Mouse (Mus musculus): ENCODE measurements around the gene Zc3h12a. TPM values are rescaled to one million over a fixed set of nuclear protein-coding genes. Genes with fewer than 3 reads are reported as not detected.

The Zc3h12a gene
- polyA plus RNA-seq, 1 experiment from 2014 or later: 0.61 TPM

- Histone ChIP-seq H3K4me2 (replicated peaks; ENCODE audit: low read depth, low read length) (no peak overlapping the region), H3K27me3 (ENCODE audit: control insufficient read depth, insufficient read depth, low read length) (peaks cover 4% of the 10 kb centered on the region; the same call in 1 of the 2 replicates), H3K4me1 (ENCODE audit: control insufficient read depth, insufficient read depth, low read length) (no peaks in the 10 kb centered on the region), H3K27ac (ENCODE audit: low read depth, low read length) (no peak overlapping the region), H3K36me3 (ENCODE audit: control insufficient read depth, insufficient read depth, low read length) (no peaks in the 10 kb centered on the region), H3K9me3 (ENCODE audit: control insufficient read depth, low read length) (no peaks in the 10 kb centered on the region), H3K4me3 (ENCODE audit: low read length) (no peak overlapping the region), H3K9ac (ENCODE audit: low read depth, low read length) (no peak overlapping the region)
- 90% methylated on average over 6 of the region's 6 CpGs for WGBS
- ATAC-seq (ENCODE audit: low FRiP score, low TSS enrichment): no peak
These were observed 24.8 kb upstream of the Zc3h12a start for GRCm38 (mm10) chr4:125152469-125152868.

- Histone ChIP-seq H3K27ac (ENCODE audit: low read depth, low read length) (no peak overlapping the region), H3K9me3 (ENCODE audit: control insufficient read depth, low read length) (no peaks in the 10 kb centered on the region), H3K4me3 (ENCODE audit: low read length) (no peak overlapping the region), H3K4me1 (ENCODE audit: control insufficient read depth, insufficient read depth, low read length) (no peaks in the 10 kb centered on the region), H3K4me2 (replicated peaks; ENCODE audit: low read depth, low read length) (no peak overlapping the region), H3K9ac (ENCODE audit: low read depth, low read length) (no peak overlapping the region), H3K27me3 (ENCODE audit: control insufficient read depth, insufficient read depth, low read length) (peaks cover 9% of the 10 kb centered on the region; the same call in 1 of the 2 replicates), H3K36me3 (ENCODE audit: control insufficient read depth, insufficient read depth, low read length) (no peaks in the 10 kb centered on the region)
- 45% methylated on average over 5 of the region's 5 CpGs for WGBS
- ATAC-seq (ENCODE audit: low FRiP score, low TSS enrichment): no peak
These were observed 21.8 kb upstream of the Zc3h12a start for GRCm38 (mm10) chr4:125149460-125149859.

GRCm38 (mm10) chr4:125147970-125148369 lies 20.3 kb upstream of the Zc3h12a start:
- WGBS: 89% methylated on average over 4 of the region's 4 CpGs
- no peak for ATAC-seq (ENCODE audit: low FRiP score, low TSS enrichment)
- H3K9ac ChIP-seq (ENCODE audit: low read depth, low read length): no peak overlapping the region

GRCm38 (mm10) chr4:125145213-125145612 lies 17.6 kb upstream of the Zc3h12a start:
- Histone ChIP-seq H3K27ac (ENCODE audit: low read depth, low read length) (no peak overlapping the region), H3K4me3 (ENCODE audit: low read length) (no peak overlapping the region), H3K4me2 (replicated peaks; ENCODE audit: low read depth, low read length) (no peak overlapping the region), H3K9ac (ENCODE audit: low read depth, low read length) (no peak overlapping the region), H3K9me3 (ENCODE audit: control insufficient read depth, low read length) (no peaks in the 10 kb centered on the region), H3K36me3 (ENCODE audit: control insufficient read depth, insufficient read depth, low read length) (no peaks in the 10 kb centered on the region), H3K27me3 (ENCODE audit: control insufficient read depth, insufficient read depth, low read length) (peaks cover 6% of the 10 kb centered on the region; the same call in 1 of the 2 replicates), H3K4me1 (ENCODE audit: control insufficient read depth, insufficient read depth, low read length) (no peaks in the 10 kb centered on the region)
- ATAC-seq (ENCODE audit: low FRiP score, low TSS enrichment): no peak
- 27% methylated on average over 10 of the region's 10 CpGs for WGBS

More at GRCm38 (mm10) chr4:125147970-125148369, 20.3 kb upstream of the Zc3h12a start:
- no peaks in the 10 kb centered on the region for H3K36me3 ChIP-seq (ENCODE audit: control insufficient read depth, insufficient read depth, low read length)
- H3K27me3 ChIP-seq (ENCODE audit: control insufficient read depth, insufficient read depth, low read length): peaks cover 9% of the 10 kb centered on the region; the same call in 1 of the 2 replicates
- no peak overlapping the region for H3K27ac ChIP-seq (ENCODE audit: low read depth, low read length)
- no peak overlapping the region for H3K4me2 ChIP-seq (replicated peaks; ENCODE audit: low read depth, low read length)
- H3K9me3 ChIP-seq (ENCODE audit: control insufficient read depth, low read length): no peaks in the 10 kb centered on the region
- no peak overlapping the region for H3K4me3 ChIP-seq (ENCODE audit: low read length)
- H3K4me1 ChIP-seq (ENCODE audit: control insufficient read depth, insufficient read depth, low read length): no peaks in the 10 kb centered on the region

GRCm38 (mm10) chr4:125144627-125145026 lies 17.0 kb upstream of the Zc3h12a start:
- Histone ChIP-seq H3K9me3 (ENCODE audit: control insufficient read depth, low read length) (no peaks in the 10 kb centered on the region), H3K27ac (ENCODE audit: low read depth, low read length) (no peak overlapping the region), H3K4me3 (ENCODE audit: low read length) (no peak overlapping the region), H3K4me2 (replicated peaks; ENCODE audit: low read depth, low read length) (no peak overlapping the region), H3K36me3 (ENCODE audit: control insufficient read depth, insufficient read depth, low read length) (no peaks in the 10 kb centered on the region), H3K9ac (ENCODE audit: low read depth, low read length) (no peak overlapping the region), H3K27me3 (ENCODE audit: control insufficient read depth, insufficient read depth, low read length) (peaks cover 6% of the 10 kb centered on the region; the same call in 1 of the 2 replicates), H3K4me1 (ENCODE audit: control insufficient read depth, insufficient read depth, low read length) (no peaks in the 10 kb centered on the region)
- ATAC-seq (ENCODE audit: low FRiP score, low TSS enrichment): no peak
- WGBS: 43% methylated on average over 7 of the region's 7 CpGs

- Histone ChIP-seq H3K9me3 (ENCODE audit: control insufficient read depth, low read length) (no peaks in the 10 kb centered on the region), H3K27ac (ENCODE audit: low read depth, low read length) (no peak overlapping the region)
- WGBS: 82% methylated on average over 5 of the region's 5 CpGs
These were observed 16.6 kb upstream of the Zc3h12a start for GRCm38 (mm10) chr4:125144211-125144610.

GRCm38 (mm10) chr4:125138321-125138720 lies 10.7 kb upstream of the Zc3h12a start:
- Histone ChIP-seq H3K9me3 (ENCODE audit: control insufficient read depth, low read length) (no peaks in the 10 kb centered on the region), H3K27ac (ENCODE audit: low read depth, low read length) (no peak overlapping the region), H3K27me3 (ENCODE audit: control insufficient read depth, insufficient read depth, low read length) (no peaks in the 10 kb centered on the region), H3K36me3 (ENCODE audit: control insufficient read depth, insufficient read depth, low read length) (no peaks in the 10 kb centered on the region), H3K4me2 (replicated peaks; ENCODE audit: low read depth, low read length) (no peak overlapping the region), H3K4me3 (ENCODE audit: low read length) (no peak overlapping the region), H3K4me1 (ENCODE audit: control insufficient read depth, insufficient read depth, low read length) (no peaks in the 10 kb centered on the region), H3K9ac (ENCODE audit: low read depth, low read length) (no peak overlapping the region)
- ATAC-seq (ENCODE audit: low FRiP score, low TSS enrichment): no peak
- 51% methylated on average over 7 of the region's 7 CpGs for WGBS

More at GRCm38 (mm10) chr4:125144211-125144610, 16.6 kb upstream of the Zc3h12a start:
- H3K9ac ChIP-seq (ENCODE audit: low read depth, low read length): no peak overlapping the region
- H3K4me1 ChIP-seq (ENCODE audit: control insufficient read depth, insufficient read depth, low read length): no peaks in the 10 kb centered on the region
- no peak overlapping the region for H3K4me3 ChIP-seq (ENCODE audit: low read length)
- no peak for ATAC-seq (ENCODE audit: low FRiP score, low TSS enrichment)
- H3K4me2 ChIP-seq (replicated peaks; ENCODE audit: low read depth, low read length): no peak overlapping the region
- no peaks in the 10 kb centered on the region for H3K36me3 ChIP-seq (ENCODE audit: control insufficient read depth, insufficient read depth, low read length)
- peaks cover 6% of the 10 kb centered on the region; the same call in 1 of the 2 replicates for H3K27me3 ChIP-seq (ENCODE audit: control insufficient read depth, insufficient read depth, low read length)

GRCm38 (mm10) chr4:125136303-125136888 lies 8.8 kb upstream of the Zc3h12a start:
- H3K27me3 ChIP-seq (ENCODE audit: control insufficient read depth, insufficient read depth, low read length): no peaks in the 10 kb centered on the region
- no peak for ATAC-seq (ENCODE audit: low FRiP score, low TSS enrichment)
- no peaks in the 10 kb centered on the region for H3K36me3 ChIP-seq (ENCODE audit: control insufficient read depth, insufficient read depth, low read length)
- no peak overlapping the region for H3K27ac ChIP-seq (ENCODE audit: low read depth, low read length)
- no peaks in the 10 kb centered on the region for H3K4me1 ChIP-seq (ENCODE audit: control insufficient read depth, insufficient read depth, low read length)
- H3K9ac ChIP-seq (ENCODE audit: low read depth, low read length): no peak overlapping the region
- no peak overlapping the region for H3K4me3 ChIP-seq (ENCODE audit: low read length)
- no peaks in the 10 kb centered on the region for H3K9me3 ChIP-seq (ENCODE audit: control insufficient read depth, low read length)
- no peak overlapping the region for H3K4me2 ChIP-seq (replicated peaks; ENCODE audit: low read depth, low read length)
- 59% methylated on average over 12 of the region's 12 CpGs for WGBS

- 82% methylated on average over 10 of the region's 10 CpGs for WGBS
- H3K4me2 ChIP-seq (replicated peaks; ENCODE audit: low read depth, low read length): no peak overlapping the region
- no peaks in the 10 kb centered on the region for H3K36me3 ChIP-seq (ENCODE audit: control insufficient read depth, insufficient read depth, low read length)
- H3K9ac ChIP-seq (ENCODE audit: low read depth, low read length): no peak overlapping the region
- no peaks in the 10 kb centered on the region for H3K27me3 ChIP-seq (ENCODE audit: control insufficient read depth, insufficient read depth, low read length)
- H3K9me3 ChIP-seq (ENCODE audit: control insufficient read depth, low read length): no peaks in the 10 kb centered on the region
- H3K4me1 ChIP-seq (ENCODE audit: control insufficient read depth, insufficient read depth, low read length): no peaks in the 10 kb centered on the region
- no peak overlapping the region for H3K4me3 ChIP-seq (ENCODE audit: low read length)
- H3K27ac ChIP-seq (ENCODE audit: low read depth, low read length): no peak overlapping the region
- ATAC-seq (ENCODE audit: low FRiP score, low TSS enrichment): no peak
These were observed 7.6 kb upstream of the Zc3h12a start for GRCm38 (mm10) chr4:125135076-125135855.
